Mouse (Mus musculus) liver, embryonic 13.5 days (tissue): ENCODE results near the gene Sult2a6. TPM values are rescaled to one million over a fixed set of nuclear protein-coding genes. Genes with fewer than 3 reads are reported as not detected.

Source experiments
- ATAC-seq: fragments of 200-750 bp; cut with Nextera tagmentation; 2 replicates; pipeline ENCODE4 v1.8.0; 2017; ENCODE audit warnings: low read depth, mild to moderate bottlenecking, moderate number of reproducible peaks, moderate library complexity
- DNase-seq: peaks from one replicate; pipeline ENCODE4 v3.0.0; 2022
- H3K27ac ChIP-seq: fragments of 300-500 bp; sonication (generic); 2 replicates; pipeline ENCODE4 v1.5.1; 2015; ENCODE audit warnings: moderate library complexity, mild to moderate bottlenecking, inconsistent platforms
- H3K27me3 ChIP-seq: fragments of 300-500 bp; sonication (generic); 2 replicates; pipeline ENCODE4 v1.6.1; 2015; ENCODE audit warnings: mild to moderate bottlenecking, inconsistent platforms
- H3K36me3 ChIP-seq: fragments of 300-500 bp; sonication (generic); 2 replicates; pipeline ENCODE4 v1.6.1; 2015; ENCODE audit warnings: mild to moderate bottlenecking, inconsistent platforms
- H3K4me1 ChIP-seq: fragments of 300-500 bp; sonication (generic); replicated peaks from 2 replicates; pipeline ENCODE4 v1.6.1; 2015; ENCODE audit warnings: inconsistent platforms
- H3K4me2 ChIP-seq: fragments of 300-500 bp; sonication (generic); 2 replicates; pipeline ENCODE4 v1.6.1; 2015; ENCODE audit warnings: inconsistent platforms, mild to moderate bottlenecking, moderate library complexity
- H3K4me3 ChIP-seq: fragments of 300-500 bp; sonication (generic); replicated peaks from 2 replicates; pipeline ENCODE4 v1.5.1; 2015; ENCODE audit warnings: mild to moderate bottlenecking, inconsistent platforms
- H3K9ac ChIP-seq: fragments of 300-500 bp; sonication (generic); 2 replicates; pipeline ENCODE4 v1.6.1; 2015; ENCODE audit warnings: mild to moderate bottlenecking, inconsistent platforms
- H3K9me3 ChIP-seq: fragments of 300-500 bp; sonication (generic); replicated peaks from 2 replicates; pipeline ENCODE4 v1.6.1; 2016; ENCODE audit warnings: inconsistent platforms
- WGBS: fragments of 180-500 bp; shearing (Covaris S2); methylation state at CpG from one replicate; pipeline ENCODE4 v1.1.7; 2015; ENCODE audit not compliant: insufficient replicate concordance; 5-methylcytosine and 5-hydroxymethylcytosine counted together
- polyA plus RNA-seq: library from polyadenylated mRNA; unstranded; fragments of >200 nt; fragmentation: Nextera tagmentation; extraction: Ambion mirVana; gene quantifications from 2 replicates; pipeline ENCODE4 v1.2.1, GENCODE M21; 2015

The Sult2a6 gene
- not detected in 2 replicates for polyA plus RNA-seq

DNA sequence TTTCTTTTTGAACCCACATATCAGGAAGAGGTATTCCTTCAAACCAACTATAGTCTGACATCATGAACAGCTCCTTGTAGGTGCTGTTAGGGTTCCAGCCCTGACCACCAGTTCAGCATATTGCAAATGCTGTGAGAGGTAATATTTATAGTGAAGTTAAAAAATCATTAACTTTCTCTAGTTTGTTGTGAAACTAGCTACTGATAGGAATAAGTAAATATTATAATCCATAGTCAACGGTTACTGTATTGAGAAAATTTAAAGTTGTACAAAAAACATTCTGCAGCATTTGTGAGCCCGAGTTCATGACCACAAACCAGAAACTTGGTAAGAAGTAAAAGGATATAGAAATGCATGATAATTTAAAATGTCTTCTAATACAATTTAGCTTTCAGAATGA lies at the start of gene Sult2a6:
Gene Sult2a6 (minus strand): TSS at position 101 of the 400 bp plus-strand sequence.
- WGBS: 55% methylated on average over 2 of the region's 2 CpGs

GRCm38 (mm10) chr7:14215231-14215630 lies 39.4 kb downstream of the Sult2a6 start:
- DNase-seq (no peak), ATAC-seq (no peak)
- no peaks in the 10 kb centered on the region for H3K36me3 ChIP-seq
- no peak overlapping the region for H3K9ac ChIP-seq
- no peak overlapping the region for H3K4me3 ChIP-seq
- peaks cover under 1% of the 10 kb centered on the region; the same call in 1 of the 2 replicates for H3K9me3 ChIP-seq
- H3K27me3 ChIP-seq: no peaks in the 10 kb centered on the region
- H3K4me2 ChIP-seq: no peak overlapping the region
- no peaks in the 10 kb centered on the region for H3K4me1 ChIP-seq
- no peak overlapping the region for H3K27ac ChIP-seq

More for the DNA sequence above, at the start of gene Sult2a6:
- Histone ChIP-seq H3K27me3 (no peaks in the 10 kb centered on the region), H3K4me3 (no peak within 1 kb of the TSS), H3K4me1 (no peaks in the 10 kb centered on the region), H3K36me3 (no peaks in the 10 kb centered on the region), H3K9me3 (no peaks in the 10 kb centered on the region), H3K4me2 (no peak within 1 kb of the TSS), H3K27ac (no peak within 1 kb of the TSS), H3K9ac (no peak within 1 kb of the TSS)
- DNase-seq (no peak), ATAC-seq (no peak)

DNA sequence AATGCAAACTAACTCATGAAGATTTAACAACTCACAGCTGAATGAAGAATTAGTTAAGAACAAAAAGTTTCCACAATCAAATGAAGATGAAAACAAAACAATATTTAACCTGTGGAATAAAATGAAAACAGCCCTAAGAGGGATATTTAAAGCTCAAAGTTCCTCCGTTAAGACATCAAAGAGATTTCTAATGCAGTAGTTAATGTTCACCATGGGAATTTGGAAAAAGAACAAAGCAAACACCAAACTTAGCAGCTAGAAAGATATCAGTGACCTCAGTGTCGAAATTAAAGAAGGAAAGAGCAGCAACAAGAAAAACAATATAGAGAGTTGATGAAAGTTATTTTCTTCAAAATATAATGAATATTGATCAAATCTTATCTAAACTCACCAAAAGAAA lies 51.3 kb downstream of the Sult2a6 start:
- WGBS: 38% methylated on average over 2 of the region's 2 CpGs

GRCm38 (mm10) chr7:14202487-14202886 lies 52.2 kb downstream of the Sult2a6 start:
- no peak overlapping the region for H3K9ac ChIP-seq
- H3K9me3 ChIP-seq: 0 out of 2 replicates have a peak, but pooled peaks cover under 1% of the 10 kb centered on the region
- ATAC-seq (no peak), DNase-seq (no peak)
- H3K4me3 ChIP-seq: no peak overlapping the region
- H3K27ac ChIP-seq: no peak overlapping the region
- no peak overlapping the region for H3K4me2 ChIP-seq
- H3K36me3 ChIP-seq: no peaks in the 10 kb centered on the region
- H3K27me3 ChIP-seq: no peaks in the 10 kb centered on the region
- H3K4me1 ChIP-seq: no peaks in the 10 kb centered on the region

More for the DNA sequence above, 51.3 kb downstream of the Sult2a6 start:
- ATAC-seq (no peak), DNase-seq (no peak)
- Histone ChIP-seq H3K9ac (no peak overlapping the region), H3K4me3 (no peak overlapping the region), H3K9me3 (no peaks in the 10 kb centered on the region), H3K4me2 (no peak overlapping the region), H3K4me1 (no peaks in the 10 kb centered on the region), H3K27ac (no peak overlapping the region), H3K27me3 (no peaks in the 10 kb centered on the region), H3K36me3 (no peaks in the 10 kb centered on the region)

Other genes with a start within 250 kb of the Sult2a6 start
- not detected in 2 replicates for gene Sult2a3, start 131.8 kb downstream of the Sult2a6 start, polyA plus RNA-seq
- not detected in 2 replicates for gene Obox8, start 78.7 kb upstream of the Sult2a6 start, polyA plus RNA-seq
- gene Sult2a8, start 191.9 kb upstream of the Sult2a6 start, polyA plus RNA-seq: 3.7 and 5.1 TPM in 2 replicates
- not detected in 2 replicates for gene Sult2a7, start 239.4 kb upstream of the Sult2a6 start, polyA plus RNA-seq